Mouse (Mus musculus): ENCODE data around the gene Zfp951. TPM values are rescaled to one million over a fixed set of nuclear protein-coding genes. Genes with fewer than 3 reads are reported as not detected.
"Not testable (repeated sequence)": the region's sequence is repeated elsewhere in the genome, so short reads cannot be mapped to it uniquely, and the experiment has no call there.

Zfp951 gene
- total RNA-seq (2014; fragmentation: Nextera tagmentation) = 8.4 and 8.7 TPM in 2 replicates
- total RNA-seq (2017) = 5.3 and 8.1 TPM in 2 replicates

DNA sequence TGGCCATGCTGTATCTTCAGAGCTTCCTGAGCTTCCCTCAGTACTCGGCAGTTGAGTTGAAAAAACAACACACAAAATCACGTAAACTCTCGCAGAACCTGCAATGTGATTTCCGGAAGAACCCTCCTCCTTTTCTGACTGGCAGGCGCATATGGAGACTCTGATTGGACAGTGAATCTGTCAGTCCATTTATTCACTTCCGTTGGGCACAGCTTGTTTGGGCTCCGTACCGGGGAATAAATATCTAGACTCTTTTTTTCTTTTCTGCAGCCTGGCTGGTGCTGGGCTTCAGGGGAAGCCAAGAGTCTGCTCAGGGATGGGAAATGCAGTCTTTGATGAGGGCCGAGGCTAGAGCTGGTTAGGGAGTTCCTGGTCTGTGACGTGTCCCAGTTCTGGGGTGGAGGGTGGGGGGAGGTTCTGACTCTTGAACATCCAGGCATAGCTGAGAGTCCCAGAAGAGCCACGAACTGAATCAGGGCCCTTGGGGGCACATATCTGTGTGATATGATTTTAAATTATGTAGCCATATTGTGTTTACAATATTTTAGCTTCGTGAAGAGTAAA lies at the start of gene Zfp951:
Gene Zfp951 (minus strand): TSS at position 109 of the 564 bp plus-strand sequence.
- ATAC-seq (replicated peaks; ENCODE audit: poor library complexity, severe bottlenecking) = peak; percentile 99

DNA sequence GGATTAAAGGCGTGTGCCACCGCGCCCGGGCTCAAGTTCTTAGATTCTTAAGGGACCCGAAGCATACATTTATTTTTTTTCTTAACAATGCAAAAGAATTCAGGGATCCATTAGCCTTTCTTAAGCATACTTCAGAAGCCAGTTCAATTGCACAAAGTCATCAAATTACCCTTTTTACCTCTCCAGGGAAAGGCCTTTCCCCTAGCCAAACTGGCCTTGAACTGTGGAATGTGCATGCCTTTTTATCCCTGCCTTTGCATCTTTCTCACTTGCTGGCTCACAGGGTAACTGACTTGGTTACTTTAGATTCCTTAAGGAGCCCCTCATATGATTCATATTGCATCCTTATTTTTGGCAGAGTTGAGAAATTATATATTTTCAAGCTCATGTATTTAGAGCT lies 46.7 kb upstream of the Zfp951 start:
- not testable (repeated sequence) for ATAC-seq (replicated peaks; ENCODE audit: poor library complexity, severe bottlenecking)

DNA sequence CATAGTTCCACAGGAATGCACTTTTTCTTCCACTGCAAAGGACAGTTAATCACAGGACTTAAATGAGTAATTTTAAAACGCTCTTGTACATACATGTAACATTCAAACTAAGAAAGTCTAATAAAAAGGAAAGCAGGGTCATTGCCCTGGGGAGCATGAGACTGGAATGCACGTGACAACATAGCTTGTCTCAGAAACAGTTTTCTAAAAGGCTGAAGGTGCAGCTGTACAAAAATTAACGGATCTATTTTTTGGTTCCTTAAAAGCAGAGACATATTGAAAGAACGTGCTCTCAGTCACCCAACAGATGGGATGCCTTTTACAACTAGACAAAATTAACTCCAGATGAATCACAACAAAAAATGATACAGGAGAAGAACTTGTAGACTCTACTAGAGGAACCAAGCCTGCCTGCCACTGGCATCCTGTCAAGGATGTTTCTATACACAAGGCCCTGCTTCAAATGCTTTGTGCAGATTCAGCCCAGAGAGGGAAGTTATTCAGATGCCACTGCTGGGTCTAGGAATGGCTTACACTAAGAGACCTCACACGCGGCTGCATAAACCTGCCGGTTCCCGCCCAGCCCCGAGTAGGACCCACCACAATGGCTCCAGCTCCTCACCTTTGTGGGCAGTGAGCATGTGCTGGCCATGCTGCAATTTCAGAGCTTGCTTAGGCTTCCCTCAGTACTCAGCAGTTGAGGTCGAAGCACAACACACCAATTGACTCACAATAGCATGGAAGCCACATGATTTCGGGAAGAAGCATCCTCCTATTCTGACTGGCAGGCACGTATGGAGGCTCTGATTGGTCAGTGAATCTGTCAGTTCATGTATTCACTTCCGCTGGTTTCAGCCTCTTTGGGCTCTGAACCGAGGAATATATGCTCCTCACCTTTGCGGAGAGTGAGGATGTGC lies 567 bp downstream of the Zfp951 start:
- ATAC-seq (replicated peaks; ENCODE audit: poor library complexity, severe bottlenecking) = peak; percentile 69; the same call in 1 of the 2 replicates

DNA sequence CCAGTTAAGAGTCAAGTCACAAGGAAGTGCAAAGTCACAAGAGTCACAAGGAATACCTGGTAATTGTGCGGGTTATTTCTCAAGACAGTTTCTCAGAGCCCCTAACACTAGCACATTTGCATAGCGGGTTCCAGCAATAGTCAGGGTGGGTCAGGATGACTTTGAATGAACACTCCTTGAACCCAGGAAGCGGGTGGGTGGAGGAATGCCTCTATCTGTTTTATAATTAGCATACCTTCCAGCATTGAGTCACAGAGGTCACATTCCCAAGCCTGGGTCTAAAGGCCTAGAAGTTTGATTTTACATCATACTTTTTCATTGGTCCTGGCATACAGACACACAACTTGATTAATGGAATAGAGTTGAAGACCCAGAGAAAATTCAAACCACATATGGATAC lies 5.3 kb downstream of the Zfp951 start:
- ATAC-seq (replicated peaks; ENCODE audit: poor library complexity, severe bottlenecking) = not testable (repeated sequence)

DNA sequence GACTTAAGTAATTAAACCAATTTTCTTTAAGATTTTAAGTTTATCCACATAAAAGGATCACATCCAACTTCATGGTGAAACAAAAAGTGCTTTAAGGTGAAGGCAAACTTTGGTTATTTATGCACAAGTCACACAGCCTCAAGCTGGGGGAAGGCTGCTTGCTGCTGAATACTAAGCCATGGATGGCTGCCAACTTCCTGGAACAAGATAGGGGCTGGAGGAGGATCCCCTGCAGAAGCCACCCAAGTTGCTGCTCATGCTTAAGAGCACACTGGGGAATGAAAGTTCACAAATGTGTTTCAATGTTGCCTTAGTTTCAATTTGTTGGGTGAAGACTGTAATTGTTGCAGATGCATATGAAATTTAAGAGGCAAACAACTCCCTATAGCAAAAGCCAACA lies 26.5 kb downstream of the Zfp951 start:
- no peak for ATAC-seq (replicated peaks; ENCODE audit: poor library complexity, severe bottlenecking)

DNA sequence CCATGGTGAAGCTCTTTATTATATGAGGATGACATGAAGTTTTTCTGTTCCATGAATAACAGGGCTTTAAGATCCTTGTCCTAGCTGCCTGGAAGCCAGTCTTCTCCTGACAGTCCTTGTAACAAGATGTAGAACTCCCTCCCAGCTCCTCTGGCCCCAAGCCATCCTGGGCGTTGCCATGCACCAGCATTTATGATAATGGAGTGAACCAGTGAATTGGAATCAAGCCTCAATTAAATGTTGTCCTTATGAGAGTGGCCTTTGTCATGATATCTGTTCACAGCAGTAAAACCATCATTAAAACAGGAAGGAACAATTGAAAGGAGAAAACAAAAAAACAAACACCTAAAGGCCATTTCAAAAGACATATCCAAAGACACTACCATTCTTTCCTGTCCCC lies 30.3 kb downstream of the Zfp951 start:
- no peak for ATAC-seq (replicated peaks; ENCODE audit: poor library complexity, severe bottlenecking)

DNA sequence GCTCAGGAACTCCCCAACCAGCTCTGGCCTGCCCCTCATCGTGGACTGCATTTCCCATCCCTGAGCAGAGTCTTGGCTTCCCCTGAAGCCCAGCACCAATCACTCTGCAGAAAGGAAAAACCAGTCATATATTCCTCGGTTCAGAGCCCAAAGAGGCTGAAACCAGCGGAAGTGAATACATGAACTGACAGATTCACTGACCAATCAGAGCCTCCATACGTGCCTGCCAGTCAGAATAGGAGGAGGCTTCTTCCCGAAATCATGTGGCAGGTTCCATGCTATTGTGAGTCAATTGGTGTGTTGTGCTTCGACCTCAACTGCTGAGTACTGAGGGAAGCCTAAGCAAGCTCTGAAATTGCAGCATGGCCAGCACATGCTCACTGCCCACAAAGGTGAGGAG lies 89.7 kb downstream of the Zfp951 start:
- peak; percentile 46 for ATAC-seq (replicated peaks; ENCODE audit: poor library complexity, severe bottlenecking)

Other genes starting within 250 kb of the Zfp951 start
- 0.13 and 1.1 TPM in 2 replicates for gene Abcg3, start 122.6 kb upstream of the Zfp951 start, total RNA-seq (2014; fragmentation: Nextera tagmentation)
- gene Abcg3, start 122.6 kb upstream of the Zfp951 start, total RNA-seq (2017) = 0.52 and 0.65 TPM in 2 replicates

All from granulocyte monocyte progenitor cell, adult 5-6 weeks (primary cell).